Mouse (Mus musculus): Measurements from ENCODE around the gene Fli1. TPM values are rescaled to one million over a fixed set of nuclear protein-coding genes. Genes with fewer than 3 reads are reported as not detected.

The Fli1 gene
- polyA plus RNA-seq, 2 experiments: 10.1 to 22.2 TPM

- H3K27me3 ChIP-seq (ENCODE audit: control insufficient read depth, insufficient read depth, low read length): no peaks in the 10 kb centered on the region
- ATAC-seq (ENCODE audit: low FRiP score, low read depth) (no peak), DNase-seq (ENCODE audit: low spot score) (no peak)
- H3K4me3 ChIP-seq (replicated peaks; ENCODE audit: low read length): no peak overlapping the region
- H3K27ac ChIP-seq (replicated peaks; ENCODE audit: low read depth, low read length): no peak overlapping the region
- WGBS: 91% methylated on average over 10 of the region's 10 CpGs
- H3K9ac ChIP-seq (ENCODE audit: low read depth, low read length, severe bottlenecking): no peak overlapping the region
- no peaks in the 10 kb centered on the region for H3K9me3 ChIP-seq (ENCODE audit: control insufficient read depth, low read length)
- H3K36me3 ChIP-seq (ENCODE audit: control insufficient read depth, insufficient read depth, low read length): peaks cover 25% of the 10 kb centered on the region
- H3K4me1 ChIP-seq (ENCODE audit: control insufficient read depth, insufficient read depth, low read length): peaks cover 8% of the 10 kb centered on the region
- H3K4me2 ChIP-seq (replicated peaks; ENCODE audit: low read depth, low read length, severe bottlenecking): no peak overlapping the region
- TF ChIP-seq POLR2A (IDR thresholded peaks at IDR 0.05; ENCODE audit: borderline replicate concordance, extremely low read depth, insufficient read depth, insufficient read length): no peak
Measured at GRCm38 (mm10) chr9:32474621-32475390, 67.9 kb downstream of the Fli1 start.

- Histone ChIP-seq H3K4me2 (replicated peaks; ENCODE audit: low read depth, low read length, severe bottlenecking) (no peak overlapping the region), H3K4me3 (replicated peaks; ENCODE audit: low read length) (no peak overlapping the region), H3K4me1 (ENCODE audit: control insufficient read depth, insufficient read depth, low read length) (peaks cover 28% of the 10 kb centered on the region), H3K27me3 (ENCODE audit: control insufficient read depth, insufficient read depth, low read length) (no peaks in the 10 kb centered on the region), H3K9ac (ENCODE audit: low read depth, low read length, severe bottlenecking) (no peak overlapping the region), H3K27ac (replicated peaks; ENCODE audit: low read depth, low read length) (no peak overlapping the region), H3K9me3 (ENCODE audit: control insufficient read depth, low read length) (no peaks in the 10 kb centered on the region), H3K36me3 (ENCODE audit: control insufficient read depth, insufficient read depth, low read length) (peaks cover 27% of the 10 kb centered on the region)
- 91% methylated on average over 3 of the region's 3 CpGs for WGBS
- no peak for DNase-seq (ENCODE audit: low spot score)
- no peak for ATAC-seq (ENCODE audit: low FRiP score, low read depth)
- no peak for TF ChIP-seq POLR2A (IDR thresholded peaks at IDR 0.05; ENCODE audit: borderline replicate concordance, extremely low read depth, insufficient read depth, insufficient read length)
Measured at GRCm38 (mm10) chr9:32472346-32472745, 70.3 kb downstream of the Fli1 start.

GRCm38 (mm10) chr9:32469123-32469751 lies 73.4 kb downstream of the Fli1 start:
- Histone ChIP-seq H3K9me3 (ENCODE audit: control insufficient read depth, low read length) (no peaks in the 10 kb centered on the region), H3K27me3 (ENCODE audit: control insufficient read depth, insufficient read depth, low read length) (peaks cover 11% of the 10 kb centered on the region; the same call in 1 of the 2 replicates), H3K36me3 (ENCODE audit: control insufficient read depth, insufficient read depth, low read length) (peaks cover 25% of the 10 kb centered on the region), H3K4me3 (replicated peaks; ENCODE audit: low read length) (no peak overlapping the region), H3K27ac (replicated peaks; ENCODE audit: low read depth, low read length) (no peak overlapping the region), H3K9ac (ENCODE audit: low read depth, low read length, severe bottlenecking) (no peak overlapping the region), H3K4me1 (ENCODE audit: control insufficient read depth, insufficient read depth, low read length) (peaks cover 36% of the 10 kb centered on the region), H3K4me2 (replicated peaks; ENCODE audit: low read depth, low read length, severe bottlenecking) (no peak overlapping the region)
- WGBS: 61% methylated on average over 8 of the region's 8 CpGs
- ATAC-seq (ENCODE audit: low FRiP score, low read depth) (no peak), DNase-seq (ENCODE audit: low spot score) (no peak)
- TF ChIP-seq POLR2A (IDR thresholded peaks at IDR 0.05; ENCODE audit: borderline replicate concordance, extremely low read depth, insufficient read depth, insufficient read length): no peak

GRCm38 (mm10) chr9:32468313-32468712 lies 74.3 kb downstream of the Fli1 start:
- H3K4me2 ChIP-seq (replicated peaks; ENCODE audit: low read depth, low read length, severe bottlenecking): no peak overlapping the region
- H3K27me3 ChIP-seq (ENCODE audit: control insufficient read depth, insufficient read depth, low read length): peaks cover 11% of the 10 kb centered on the region; the same call in 1 of the 2 replicates
- no peak overlapping the region for H3K27ac ChIP-seq (replicated peaks; ENCODE audit: low read depth, low read length)
- TF ChIP-seq POLR2A (IDR thresholded peaks at IDR 0.05; ENCODE audit: borderline replicate concordance, extremely low read depth, insufficient read depth, insufficient read length): no peak
- H3K9me3 ChIP-seq (ENCODE audit: control insufficient read depth, low read length): no peaks in the 10 kb centered on the region
- DNase-seq (ENCODE audit: low spot score) (peak; percentile 47), ATAC-seq (ENCODE audit: low FRiP score, low read depth) (no peak)
- H3K36me3 ChIP-seq (ENCODE audit: control insufficient read depth, insufficient read depth, low read length): peaks cover 24% of the 10 kb centered on the region
- no peak overlapping the region for H3K4me3 ChIP-seq (replicated peaks; ENCODE audit: low read length)
- 14% methylated on average over 1 of the region's 1 CpGs for WGBS
- no peak overlapping the region for H3K9ac ChIP-seq (ENCODE audit: low read depth, low read length, severe bottlenecking)
- peaks cover 36% of the 10 kb centered on the region for H3K4me1 ChIP-seq (ENCODE audit: control insufficient read depth, insufficient read depth, low read length)

- peak overlapping the region; percentile 45; the same call in 1 of the 2 replicates for H3K27ac ChIP-seq (replicated peaks; ENCODE audit: low read depth, low read length)
- DNase-seq (ENCODE audit: low spot score): peak; percentile 73
- H3K4me3 ChIP-seq (replicated peaks; ENCODE audit: low read length): no peak overlapping the region
- H3K27me3 ChIP-seq (ENCODE audit: control insufficient read depth, insufficient read depth, low read length): peaks cover 11% of the 10 kb centered on the region; the same call in 1 of the 2 replicates
- peaks cover 36% of the 10 kb centered on the region for H3K4me1 ChIP-seq (ENCODE audit: control insufficient read depth, insufficient read depth, low read length)
- peak; percentile 45; the same call in 1 of the 2 replicates for ATAC-seq (ENCODE audit: low FRiP score, low read depth)
- peaks cover 22% of the 10 kb centered on the region for H3K36me3 ChIP-seq (ENCODE audit: control insufficient read depth, insufficient read depth, low read length)
- WGBS: 39% methylated on average over 8 of the region's 8 CpGs
- no peak overlapping the region for H3K9ac ChIP-seq (ENCODE audit: low read depth, low read length, severe bottlenecking)
- no peak for TF ChIP-seq POLR2A (IDR thresholded peaks at IDR 0.05; ENCODE audit: borderline replicate concordance, extremely low read depth, insufficient read depth, insufficient read length)
- H3K9me3 ChIP-seq (ENCODE audit: control insufficient read depth, low read length): no peaks in the 10 kb centered on the region
- H3K4me2 ChIP-seq (replicated peaks; ENCODE audit: low read depth, low read length, severe bottlenecking): no peak overlapping the region; the same call in 1 of the 2 replicates
Measured at GRCm38 (mm10) chr9:32467443-32467842, 75.2 kb downstream of the Fli1 start.

Measured in limb, embryonic 14.5 days (tissue).